Mouse (Mus musculus) ES-Bruce4 (cell line): ENCODE data around the gene Triobp.

Experiments used
- CTCF ChIP-seq: IDR thresholded peaks from one replicate; pipeline ENCODE4 v1.8.1; 2011; ENCODE audit warnings: low read depth, low read length
- POLR2A ChIP-seq: IDR thresholded peaks from one replicate; pipeline ENCODE4 v1.8.1; 2011; ENCODE audit warnings: low read length; ENCODE audit not compliant: insufficient read depth

DNA sequence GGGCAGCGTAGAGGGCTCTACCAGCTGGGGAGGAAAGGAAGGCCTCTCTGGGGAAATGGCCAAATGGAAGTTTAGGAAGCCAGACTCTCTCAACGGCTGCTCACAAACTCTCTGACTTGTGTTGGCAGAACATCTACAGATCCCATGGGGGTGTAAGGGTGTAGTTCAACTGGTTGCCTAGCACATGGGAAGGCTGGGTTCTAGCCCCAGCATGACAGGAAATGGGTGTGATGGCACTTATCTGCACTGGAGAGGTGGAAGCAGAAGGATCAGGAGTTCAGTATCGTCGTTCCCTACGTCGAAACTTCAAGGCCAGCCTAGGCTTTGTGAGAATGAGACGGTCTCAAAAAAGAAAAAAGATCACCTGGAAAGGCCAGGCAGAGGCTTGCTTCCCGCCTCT lies 38.5 kb upstream of the Triobp start:
- TF ChIP-seq CTCF: no peak
- TF ChIP-seq POLR2A: no peak
